Mouse (Mus musculus): Measurements from ENCODE around the gene Gnmt.

DNA sequence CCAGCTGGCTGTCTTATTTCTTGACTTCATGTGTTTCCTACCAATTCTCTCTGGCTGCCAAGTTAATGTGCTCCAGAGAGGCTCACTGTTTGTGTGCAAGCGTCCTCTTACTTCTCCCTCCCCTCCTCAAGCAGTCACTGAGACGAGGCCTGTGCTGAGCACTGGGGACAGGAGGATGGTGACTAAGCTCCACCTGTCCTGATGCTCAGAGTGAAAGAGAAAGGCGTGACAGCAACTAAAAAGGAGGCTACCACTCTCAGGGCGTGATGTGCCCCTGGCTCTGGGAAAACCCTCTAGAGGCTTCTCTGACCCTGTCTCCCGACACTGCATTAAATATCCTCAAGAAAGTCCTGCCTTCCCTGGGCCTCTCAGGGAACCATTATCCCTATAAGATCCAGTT, 20.3 kb upstream of the Gnmt start:
- TF ChIP-seq CTCF (IDR thresholded peaks at IDR 0.05; ENCODE audit: low read depth) = no peak
- no peak for TF ChIP-seq EP300 (IDR thresholded peaks at IDR 0.05; ENCODE audit: low read depth)
